Mouse (Mus musculus): ENCODE data around the gene Aida. TPM values are rescaled to one million over a fixed set of nuclear protein-coding genes. Genes with fewer than 3 reads are reported as not detected.

Aida gene
- total and polyA plus RNA-seq, 3 experiments: 17.7 to 36.0 TPM; not detected in 1

- peak; percentile 79 for TF ChIP-seq MXI1 (IDR thresholded peaks at IDR 0.05; ENCODE audit: low read depth, low read length)
- TF ChIP-seq MAFK (IDR thresholded peaks at IDR 0.05; ENCODE audit: borderline replicate concordance, low read depth, low read length): no peak
- no peak for TF ChIP-seq ZC3H11A (IDR thresholded peaks at IDR 0.05; ENCODE audit: low read depth, low read length)
- TF ChIP-seq POLR2A (IDR thresholded peaks at IDR 0.05; ENCODE audit: control insufficient read depth in 1 of 2, insufficient read depth in 1 of 2, low read depth in 1 of 2, low read length in 2 of 2, poor library complexity in 1 of 2): peak; percentile 64 to 74; a peak in 3 of 4 replicates
Measured at GRCm38 (mm10) chr1:183344886-183345816, 48.8 kb downstream of the Aida start (continued).

DNA sequence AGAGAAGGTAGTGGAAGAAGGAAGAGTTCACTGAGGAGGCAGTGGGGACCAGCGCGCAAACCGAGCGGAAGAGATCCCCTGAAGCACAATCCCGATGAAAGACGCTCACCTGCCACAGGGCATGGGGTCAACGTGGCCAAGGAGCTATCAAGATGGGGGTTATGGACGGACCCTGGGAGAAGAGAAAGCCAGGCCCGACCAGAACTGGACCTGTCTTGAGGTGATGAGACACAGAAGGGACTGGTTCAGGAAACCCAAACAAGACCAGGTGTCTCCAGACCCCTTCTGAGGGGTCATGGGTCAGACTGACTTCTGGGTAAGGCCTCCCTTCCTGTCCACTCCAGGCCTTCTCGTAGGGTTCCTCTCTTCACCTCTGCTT is 49.4 kb downstream of the Aida start:
- peak overlapping the region; percentile 67 for H3K9ac ChIP-seq (ENCODE audit: control insufficient read depth, low read depth, low read length, poor library complexity, severe bottlenecking)
- H3K36me3 ChIP-seq (ENCODE audit: control insufficient read depth in 1 of 2, insufficient read depth in 2 of 2, low read length in 2 of 2): peaks cover 2% of the 10 kb centered on the region in 2 experiments; a peak in 2 of 4 replicates
- TF ChIP-seq POLR2AphosphoS5 (IDR thresholded peaks at IDR 0.05; ENCODE audit: borderline replicate concordance, low read depth, low read length) (no peak), RAD21 (IDR thresholded peaks at IDR 0.05; ENCODE audit: low read depth, low read length) (no peak), MEF2A (IDR thresholded peaks at IDR 0.05; ENCODE audit: extremely low read depth, insufficient replicate concordance, low read depth, low read length, poor library complexity, severe bottlenecking) (no peak), TBP (IDR thresholded peaks at IDR 0.05; ENCODE audit: low read depth, low read length) (no peak), UBTF (IDR thresholded peaks at IDR 0.05; ENCODE audit: borderline replicate concordance, insufficient read depth, low read depth, low read length) (no peak), MXI1 (IDR thresholded peaks at IDR 0.05; ENCODE audit: low read depth, low read length) (no peak), NELFE (IDR thresholded peaks at IDR 0.05; ENCODE audit: low read depth, low read length) (no peak), ZNF384 (IDR thresholded peaks at IDR 0.05; ENCODE audit: low read depth, low read length) (no peak), E2F4 (IDR thresholded peaks at IDR 0.05; ENCODE audit: borderline replicate concordance, low read depth, low read length) (no peak), SIN3A (IDR thresholded peaks at IDR 0.05; ENCODE audit: low read length) (no peak), USF2 (IDR thresholded peaks at IDR 0.05; ENCODE audit: borderline replicate concordance in 1 of 2, insufficient read depth in 1 of 2, low read depth in 1 of 2, low read length in 2 of 2) (no peak), ETS1 (IDR thresholded peaks at IDR 0.05; ENCODE audit: low read depth, low read length) (no peak), ELF1 (IDR thresholded peaks at IDR 0.05; ENCODE audit: low read depth, low read length) (no peak), TAL1 (IDR thresholded peaks at IDR 0.05; ENCODE audit: low read length) (no peak), NRF1 (IDR thresholded peaks at IDR 0.05; ENCODE audit: insufficient read depth, low read depth, low read length, poor library complexity, severe bottlenecking) (no peak), SMC3 (IDR thresholded peaks at IDR 0.05; ENCODE audit: low read depth, low read length) (no peak), CHD1 (IDR thresholded peaks at IDR 0.05; ENCODE audit: low read depth, low read length) (no peak), POLR2A (IDR thresholded peaks at IDR 0.05; ENCODE audit: control insufficient read depth in 1 of 2, insufficient read depth in 1 of 2, low read depth in 1 of 2, low read length in 2 of 2, poor library complexity in 1 of 2) (no peak), RCOR1 (IDR thresholded peaks at IDR 0.05; ENCODE audit: low read depth, low read length) (no peak), POLR2AphosphoS2 (IDR thresholded peaks at IDR 0.05; ENCODE audit: low read length) (no peak)
- no peak overlapping the region; the same call in 1 of the 2 replicates for H3K27ac ChIP-seq (ENCODE audit: control insufficient read depth, low read depth, low read length)
- no peaks in the 10 kb centered on the region for H3K9me3 ChIP-seq (replicated peaks; ENCODE audit: insufficient read depth, low read length)
- H3K27me3 ChIP-seq (ENCODE audit: control insufficient read depth in 1 of 2, insufficient read depth in 2 of 2, low read length in 2 of 2): no peaks in the 10 kb centered on the region
- H3K4me3 ChIP-seq (ENCODE audit: control insufficient read depth in 1 of 2, insufficient read depth in 1 of 2, low read depth in 2 of 2, low read length in 2 of 2): peak overlapping the region; percentile 90 to 92
- peaks cover 4% of the 10 kb centered on the region for H3K79me2 ChIP-seq (ENCODE audit: control insufficient read depth, insufficient read depth, low read length, poor library complexity)
- DNase-seq (ENCODE audit: low read depth, low spot score): no peak
- H3K4me1 ChIP-seq (ENCODE audit: control insufficient read depth in 1 of 2, insufficient read depth in 2 of 2, low read length in 2 of 2): peaks cover 0 to 5% of the 10 kb centered on the region in 2 experiments; a peak in 1 of 4 replicates

Measured in MEL (cell line).